27 mouse cellular contexts compared by ENCODE assay signal in genomic region chr8:90932934-90933333, GRCm38 (mm10).
DNase-seq lines count a peak whose midpoint lies in the region; ATAC-seq lines count a peak whose summit lies in the region.
"Had no signal": no experiment of that assay in that cellular context is flagged by ENCODE, and none has a peak within 500 bp of the region (broad histone marks: within the 10 kb centered on the region; RNA-seq: fewer than 3 reads in every experiment).

No protein-coding gene starts in this region.

- H3K9me3 ChIP-seq in neural tube, embryonic 11.5 days (ENCODE audit: control insufficient read depth, low read length), result no peaks in the 10 kb centered on the region
- H3K9me3 ChIP-seq in hindbrain, embryonic 11.5 days (ENCODE audit: control insufficient read depth, low read length), result no peaks in the 10 kb centered on the region
- H3K9me3 ChIP-seq: embryonic facial prominence, embryonic 10.5 days; embryonic facial prominence, embryonic 15.5 days; forebrain, embryonic 12.5 days; hindbrain, embryonic 12.5 days; limb, embryonic 12.5 days; liver, embryonic 13.5 days; midbrain, embryonic 12.5 days; stomach, embryonic 15.5 days had no signal

- DNase-seq in embryo, embryonic 10 days (ENCODE audit: low spot score), result peak; percentile 11
- DNase-seq in embryo, embryonic 11 days, result no peak
- DNase-seq in neural tube, embryonic 11.5 days (ENCODE audit: low spot score), result peak; percentile 13
- no peak for DNase-seq in neural tube, embryonic 10.5 days (ENCODE audit: extremely low spot score, low spot score)
- no peak for DNase-seq in heart, adult 8-10 months (ENCODE audit: low spot score)
- DNase-seq in layer of hippocampus, postnatal 10 days (ENCODE audit: low spot score in 2 of 2), result no peak
- no peak for DNase-seq in hindbrain, embryonic 11.5 days (ENCODE audit: low spot score)
- DNase-seq: adrenal gland, postnatal 10 days; cerebellum, adult 11-12 months; cerebellum, adult 9-11 months; forebrain, postnatal 0 days; heart, postnatal 14 days; kidney, adult 8-10 months; liver, embryonic 13.5 days; right cerebral cortex, postnatal 25 days; thymus, postnatal 36 days had no signal

- no peaks in the 10 kb centered on the region for H3K4me1 ChIP-seq in neural tube, embryonic 11.5 days (ENCODE audit: control insufficient read depth, insufficient read depth, low read length)
- no peaks in the 10 kb centered on the region for H3K4me1 ChIP-seq in hindbrain, embryonic 11.5 days (replicated peaks; ENCODE audit: control insufficient read depth, insufficient read depth, low read length)
- H3K4me1 ChIP-seq: embryonic facial prominence, embryonic 15.5 days; forebrain, embryonic 12.5 days; hindbrain, embryonic 12.5 days; limb, embryonic 12.5 days; liver, embryonic 13.5 days; midbrain, embryonic 12.5 days; stomach, embryonic 15.5 days had no signal

- H3K4me2 ChIP-seq in neural tube, embryonic 11.5 days (ENCODE audit: low read depth), result no peak overlapping the region
- no peak overlapping the region for H3K4me2 ChIP-seq in hindbrain, embryonic 11.5 days (replicated peaks; ENCODE audit: low read depth, low read length)
- H3K4me2 ChIP-seq: embryonic facial prominence, embryonic 15.5 days; forebrain, embryonic 12.5 days; hindbrain, embryonic 12.5 days; limb, embryonic 12.5 days; liver, embryonic 13.5 days; midbrain, embryonic 12.5 days; stomach, embryonic 15.5 days had no signal

- no peaks in the 10 kb centered on the region for H3K27me3 ChIP-seq in neural tube, embryonic 11.5 days (ENCODE audit: control insufficient read depth, insufficient read depth, low read length)
- H3K27me3 ChIP-seq in hindbrain, embryonic 11.5 days (ENCODE audit: control insufficient read depth, insufficient read depth, low read length), result no peaks in the 10 kb centered on the region
- H3K27me3 ChIP-seq: CH12.LX; embryonic facial prominence, embryonic 15.5 days; forebrain, embryonic 12.5 days; hindbrain, embryonic 12.5 days; limb, embryonic 12.5 days; liver, embryonic 13.5 days; midbrain, embryonic 12.5 days; stomach, embryonic 15.5 days had no signal

- WGBS in neural tube, embryonic 11.5 days, result 66% methylated on average over 11 of the region's 11 CpGs
- 63% methylated on average over 11 of the region's 11 CpGs for WGBS in hindbrain, embryonic 11.5 days

- H3K27ac ChIP-seq in neural tube, embryonic 11.5 days (ENCODE audit: low read depth, low read length), result no peak overlapping the region
- no peak overlapping the region for H3K27ac ChIP-seq in hindbrain, embryonic 11.5 days (ENCODE audit: low read depth, low read length)
- H3K27ac ChIP-seq: embryonic facial prominence, embryonic 10.5 days; embryonic facial prominence, embryonic 15.5 days; forebrain, embryonic 12.5 days; hindbrain, embryonic 12.5 days; kidney, postnatal 0 days; limb, embryonic 12.5 days; liver, embryonic 13.5 days; midbrain, embryonic 12.5 days had no signal

- no peaks in the 10 kb centered on the region for H3K36me3 ChIP-seq in neural tube, embryonic 11.5 days (ENCODE audit: control insufficient read depth, insufficient read depth, low read length)
- H3K36me3 ChIP-seq in hindbrain, embryonic 11.5 days (ENCODE audit: control insufficient read depth, insufficient read depth, low read length), result no peaks in the 10 kb centered on the region
- H3K36me3 ChIP-seq: forebrain, embryonic 12.5 days; liver, embryonic 13.5 days had no signal

- no peak overlapping the region for H3K9ac ChIP-seq in neural tube, embryonic 11.5 days (ENCODE audit: low read length)
- H3K9ac ChIP-seq in hindbrain, embryonic 11.5 days (ENCODE audit: low read depth, low read length), result no peak overlapping the region
- H3K9ac ChIP-seq: embryonic facial prominence, embryonic 15.5 days; forebrain, embryonic 12.5 days; forebrain, postnatal 0 days; hindbrain, embryonic 12.5 days; limb, embryonic 12.5 days; liver, embryonic 13.5 days; midbrain, embryonic 12.5 days; stomach, embryonic 15.5 days had no signal

- no peak overlapping the region for H3K4me3 ChIP-seq in neural tube, embryonic 11.5 days (ENCODE audit: low read depth, low read length)
- H3K4me3 ChIP-seq in hindbrain, embryonic 11.5 days (ENCODE audit: low read depth, low read length), result no peak overlapping the region
- H3K4me3 ChIP-seq: embryonic facial prominence, embryonic 10.5 days; embryonic facial prominence, embryonic 15.5 days; forebrain, embryonic 12.5 days; hindbrain, embryonic 12.5 days; limb, embryonic 12.5 days; liver, embryonic 13.5 days; midbrain, embryonic 12.5 days; stomach, embryonic 15.5 days had no signal

- no peak for ATAC-seq in neural tube, embryonic 11.5 days (ENCODE audit: insufficient read depth, low FRiP score, low TSS enrichment)
- ATAC-seq in megakaryocyte progenitor cell, adult 5-6 weeks (replicated peaks; ENCODE audit: poor library complexity), result peak; percentile 79
- no peak for ATAC-seq in hindbrain, embryonic 11.5 days (ENCODE audit: low FRiP score)
- ATAC-seq: forebrain, postnatal 0 days; intestine, embryonic 16.5 days had no signal

Comparison
In these comparisons a context has a peak if more than half of its experiments do, and no peak if none do; other contexts are left out.
1. DNase-seq: peak in embryo, embryonic 10 days (single experiment) and neural tube, embryonic 11.5 days (single experiment); none in embryo, embryonic 11 days (single experiment), neural tube, embryonic 10.5 days (single experiment), heart, adult 8-10 months (single experiment), layer of hippocampus, postnatal 10 days (0 of 2) and hindbrain, embryonic 11.5 days (single experiment).